Mouse (Mus musculus) liver, embryonic 12.5 days (tissue): ENCODE results near the gene Myl4. TPM values are rescaled to one million over a fixed set of nuclear protein-coding genes. Genes with fewer than 3 reads are reported as not detected.

Source experiments
- ATAC-seq: fragments of 200-750 bp; cut with Nextera tagmentation; 2 replicates; pipeline ENCODE4 v1.8.0; 2017; ENCODE audit warnings: moderate number of reproducible peaks, mild to moderate bottlenecking, moderate library complexity
- H3K27ac ChIP-seq: fragments of 300-500 bp; sonication (generic); 2 replicates; pipeline ENCODE4 v1.5.1; 2016; ENCODE audit warnings: mild to moderate bottlenecking
- H3K27me3 ChIP-seq: fragments of 300-500 bp; sonication (generic); replicated peaks from 2 replicates; pipeline ENCODE4 v1.6.1; 2016; ENCODE audit warnings: mild to moderate bottlenecking, moderate library complexity
- H3K36me3 ChIP-seq: fragments of 300-500 bp; sonication (generic); 2 replicates; pipeline ENCODE4 v1.6.1; 2016; ENCODE audit warnings: mild to moderate bottlenecking, moderate library complexity
- H3K4me1 ChIP-seq: fragments of 300-500 bp; sonication (generic); 2 replicates; pipeline ENCODE4 v1.6.1; 2016
- H3K4me2 ChIP-seq: fragments of 300-500 bp; sonication (generic); 2 replicates; pipeline ENCODE4 v1.6.1; 2016; ENCODE audit warnings: mild to moderate bottlenecking, moderate library complexity
- H3K4me3 ChIP-seq: fragments of 300-500 bp; sonication (generic); 2 replicates; pipeline ENCODE4 v1.5.1; 2016; ENCODE audit warnings: mild to moderate bottlenecking, moderate library complexity
- H3K9ac ChIP-seq: fragments of 300-500 bp; sonication (generic); 2 replicates; pipeline ENCODE4 v1.6.1; 2016; ENCODE audit warnings: mild to moderate bottlenecking, moderate library complexity
- H3K9me3 ChIP-seq: fragments of 300-500 bp; sonication (generic); replicated peaks from 2 replicates; pipeline ENCODE4 v1.6.1; 2016; ENCODE audit warnings: mild to moderate bottlenecking, moderate library complexity
- WGBS: fragments of 180-500 bp; shearing (Covaris S2); methylation state at CpG from one replicate; pipeline ENCODE4 v1.1.7; 2016; ENCODE audit not compliant: insufficient replicate concordance; 5-methylcytosine and 5-hydroxymethylcytosine counted together
- polyA plus RNA-seq: library from polyadenylated mRNA; unstranded; fragments of >200 nt; fragmentation: Nextera tagmentation; extraction: Ambion mirVana; gene quantifications from 2 replicates; pipeline ENCODE4 v1.2.1, GENCODE M21; 2016

Gene Myl4
- polyA plus RNA-seq, 1 experiment from 2014 or later = 1.5 TPM

DNA sequence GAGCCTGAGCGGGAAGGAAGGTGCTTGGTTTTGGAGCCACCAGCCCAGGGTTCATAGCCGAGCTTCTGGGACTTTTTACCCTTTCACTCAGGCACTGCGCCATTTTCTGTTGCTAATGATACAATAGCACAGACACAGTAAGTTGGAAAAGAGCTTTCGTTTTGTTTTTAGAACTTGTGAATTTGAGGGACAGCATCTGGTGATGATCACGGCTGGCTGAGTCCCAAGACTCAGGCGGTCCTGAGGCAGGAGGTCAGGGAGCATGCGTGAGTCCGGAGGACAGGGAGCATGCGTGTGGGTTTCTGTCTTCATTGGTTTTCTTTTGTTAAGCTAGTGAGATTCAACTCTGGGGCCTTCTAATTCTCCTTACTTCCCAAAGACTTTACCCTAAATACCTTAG, 89.2 kb downstream of the Myl4 start:
- Histone ChIP-seq H3K9me3 (no peaks in the 10 kb centered on the region), H3K4me1 (no peaks in the 10 kb centered on the region), H3K36me3 (no peaks in the 10 kb centered on the region), H3K9ac (no peak overlapping the region), H3K27ac (no peak overlapping the region), H3K4me3 (no peak overlapping the region), H3K4me2 (no peak overlapping the region), H3K27me3 (no peaks in the 10 kb centered on the region; the same call in 1 of the 2 replicates)
- WGBS = 78% methylated on average over 9 of the region's 9 CpGs
- no peak for ATAC-seq

DNA sequence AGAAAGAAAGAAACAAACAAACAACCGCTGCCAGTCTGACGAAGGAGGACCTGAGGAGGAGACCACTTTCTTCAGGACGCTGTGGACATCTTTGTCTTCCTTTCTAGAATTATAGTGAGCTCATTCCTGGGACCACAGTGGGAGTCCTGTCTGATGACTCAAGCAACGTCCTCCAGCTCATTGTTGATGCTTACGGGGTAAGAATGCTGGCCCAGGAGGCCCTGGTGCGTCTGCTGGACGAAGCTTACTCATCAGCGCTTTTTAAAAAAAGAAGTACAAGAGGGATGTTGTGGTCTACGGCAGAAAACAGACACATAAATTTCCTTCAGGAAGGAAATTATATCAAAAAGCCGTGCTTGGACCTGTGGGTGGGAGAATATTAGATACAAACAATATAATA, 90.4 kb downstream of the Myl4 start:
- H3K27ac ChIP-seq = no peak overlapping the region
- no peaks in the 10 kb centered on the region for H3K9me3 ChIP-seq
- 69% methylated on average over 10 of the region's 10 CpGs for WGBS
- no peaks in the 10 kb centered on the region for H3K4me1 ChIP-seq
- H3K36me3 ChIP-seq = no peaks in the 10 kb centered on the region
- ATAC-seq = no peak
- no peak overlapping the region for H3K4me3 ChIP-seq
- H3K9ac ChIP-seq = no peak overlapping the region
- H3K4me2 ChIP-seq = no peak overlapping the region
- no peaks in the 10 kb centered on the region; the same call in 1 of the 2 replicates for H3K27me3 ChIP-seq

DNA sequence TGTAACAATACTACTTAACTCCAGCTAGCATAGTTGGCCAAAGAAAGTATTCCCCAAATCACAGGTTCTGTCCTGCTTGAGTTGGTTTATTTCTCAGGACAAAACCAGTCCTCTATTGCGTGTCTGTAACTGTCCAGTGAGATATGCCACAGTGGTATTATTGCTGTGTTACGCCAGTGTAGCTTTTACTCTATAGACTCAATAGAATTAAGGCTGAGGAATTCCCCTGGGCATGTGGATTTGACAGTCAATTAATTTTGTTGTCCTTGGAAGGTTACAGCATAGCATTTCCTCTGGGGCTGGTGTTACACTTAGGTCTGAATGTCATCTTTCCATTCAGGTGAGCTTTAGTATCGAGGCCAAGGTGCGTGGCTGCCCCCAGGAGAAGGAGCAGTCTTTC, 92.8 kb downstream of the Myl4 start:
- no peak for ATAC-seq
- Histone ChIP-seq H3K36me3 (no peaks in the 10 kb centered on the region), H3K27me3 (no peaks in the 10 kb centered on the region; the same call in 1 of the 2 replicates), H3K27ac (no peak overlapping the region), H3K9ac (no peak overlapping the region), H3K9me3 (no peaks in the 10 kb centered on the region), H3K4me2 (no peak overlapping the region), H3K4me1 (no peaks in the 10 kb centered on the region), H3K4me3 (no peak overlapping the region)
- WGBS = 80% methylated on average over 4 of the region's 4 CpGs

Other genes with a start within 250 kb of the Myl4 start
- 9.4 and 10.2 TPM in 2 replicates for gene Kansl1, start 81.8 kb upstream of the Myl4 start, polyA plus RNA-seq
- 32.2 and 33.1 TPM in 2 replicates for gene Cdc27, start within 50 bp of the Myl4 start, polyA plus RNA-seq
- gene Itgb3, start 57.3 kb downstream of the Myl4 start, polyA plus RNA-seq = 33.1 and 36.4 TPM in 2 replicates
- 0.05 and 0.07 TPM in 2 replicates for gene Gm11639, start 135.0 kb downstream of the Myl4 start, polyA plus RNA-seq